Mouse (Mus musculus) R1 (cell line): ENCODE measurements around the gene Dffa.

Source experiments
- DNase-seq: peaks from one replicate; pipeline ENCODE4 v3.0.0-alpha.2; 2018; ENCODE audit warnings: low read depth, low spot score

Gene Dffa

DNA sequence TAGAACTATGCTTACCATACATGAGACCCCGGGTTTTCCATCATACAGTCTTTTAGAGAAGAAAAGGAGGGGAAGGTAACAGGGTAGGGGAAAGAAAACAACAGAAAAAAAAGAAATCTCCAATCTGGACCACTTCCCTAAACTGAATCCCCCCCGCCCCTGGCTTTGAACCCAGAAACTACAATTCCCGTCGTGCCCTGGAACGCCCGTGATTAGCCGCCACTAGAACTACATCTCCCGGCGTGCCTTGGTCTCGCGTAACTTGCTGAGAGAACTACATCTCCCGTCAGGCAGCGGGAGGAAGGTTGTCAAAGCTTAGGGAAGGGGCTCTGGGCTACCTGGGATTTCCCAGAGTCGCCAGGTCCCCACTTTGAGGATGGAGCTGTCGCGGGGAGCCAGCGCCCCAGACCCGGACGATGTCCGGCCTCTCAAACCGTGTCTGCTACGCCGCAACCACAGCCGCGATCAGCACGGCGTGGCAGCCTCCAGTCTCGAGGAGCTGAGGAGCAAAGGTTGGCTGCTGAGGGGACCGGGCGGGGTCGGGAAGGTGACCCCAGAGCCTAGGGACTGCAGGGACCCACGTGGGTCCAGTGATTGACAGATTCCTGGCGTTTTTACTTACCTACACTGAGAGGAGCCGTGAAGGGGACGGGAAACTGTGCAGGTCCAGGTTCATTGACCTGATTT lies at the start of gene Dffa:
Gene Dffa, plus strand, starts transcription at position 272 of the 687 bp plus-strand sequence.
- DNase-seq = peak; percentile 95

GRCm38 (mm10) chr4:149055847-149056246 lies 48.1 kb upstream of the Dffa start:
- no peak for DNase-seq

DNA sequence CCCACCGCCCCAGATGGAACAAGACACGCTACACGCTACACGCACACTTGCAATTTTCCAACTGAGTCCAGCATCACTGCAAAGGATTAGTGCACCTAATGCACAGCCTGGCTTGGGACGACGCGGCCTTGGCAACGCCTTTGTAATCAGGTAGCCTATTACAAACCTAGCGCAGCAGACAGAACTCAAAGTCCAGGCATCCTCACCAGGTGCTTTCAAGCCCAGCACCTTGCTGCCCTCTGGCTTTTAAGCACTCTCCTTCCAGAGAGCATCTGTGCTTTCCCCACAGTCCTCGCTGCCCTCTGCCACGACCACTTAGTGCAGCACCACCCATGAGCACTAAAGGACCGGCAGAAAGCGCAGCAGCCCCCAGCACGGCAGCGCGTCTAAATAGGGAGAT lies 47.0 kb upstream of the Dffa start:
- DNase-seq = no peak

DNA sequence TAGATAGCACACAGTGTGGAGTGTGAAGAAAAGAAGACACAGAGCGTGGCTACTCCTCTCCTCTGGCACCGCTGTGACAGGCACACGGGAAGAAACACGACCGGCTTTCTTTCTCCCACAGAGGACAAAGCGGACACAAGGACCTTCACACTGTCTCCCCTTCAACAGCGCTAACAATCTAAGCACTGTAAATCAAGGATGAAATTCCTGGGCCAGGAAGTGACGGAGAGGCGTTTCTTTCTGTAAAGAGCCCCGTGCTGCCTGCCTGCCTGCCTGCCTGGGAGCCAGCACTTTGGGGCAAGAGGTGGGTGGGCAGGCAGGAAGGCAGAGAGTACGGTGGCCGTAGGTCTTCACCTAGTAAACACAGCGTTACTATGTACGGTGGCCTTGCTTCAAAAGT lies 46.5 kb upstream of the Dffa start:
- peak; percentile 61 for DNase-seq

- DNase-seq = peak; percentile 78
Measured at GRCm38 (mm10) chr4:149058298-149058697, 45.6 kb upstream of the Dffa start.

DNA sequence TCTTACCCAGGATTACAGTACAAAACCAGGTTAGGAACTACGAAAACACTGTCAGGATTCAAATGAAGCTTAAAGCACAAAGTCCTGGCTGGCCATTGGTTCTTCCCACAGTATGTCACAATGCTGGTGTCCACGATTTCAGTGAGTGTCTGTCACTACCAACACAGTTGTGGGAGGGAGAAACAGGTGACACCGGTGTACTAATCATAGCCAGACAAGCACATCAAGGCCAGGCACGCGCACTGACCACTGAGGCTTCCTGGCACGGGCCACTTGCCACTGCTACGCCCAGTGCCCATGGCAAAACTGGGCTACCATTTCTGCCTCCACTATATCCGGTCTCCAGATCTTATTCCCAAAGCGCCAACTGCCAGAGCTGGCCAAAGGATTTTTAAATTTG lies 44.2 kb upstream of the Dffa start:
- DNase-seq = no peak

DNA sequence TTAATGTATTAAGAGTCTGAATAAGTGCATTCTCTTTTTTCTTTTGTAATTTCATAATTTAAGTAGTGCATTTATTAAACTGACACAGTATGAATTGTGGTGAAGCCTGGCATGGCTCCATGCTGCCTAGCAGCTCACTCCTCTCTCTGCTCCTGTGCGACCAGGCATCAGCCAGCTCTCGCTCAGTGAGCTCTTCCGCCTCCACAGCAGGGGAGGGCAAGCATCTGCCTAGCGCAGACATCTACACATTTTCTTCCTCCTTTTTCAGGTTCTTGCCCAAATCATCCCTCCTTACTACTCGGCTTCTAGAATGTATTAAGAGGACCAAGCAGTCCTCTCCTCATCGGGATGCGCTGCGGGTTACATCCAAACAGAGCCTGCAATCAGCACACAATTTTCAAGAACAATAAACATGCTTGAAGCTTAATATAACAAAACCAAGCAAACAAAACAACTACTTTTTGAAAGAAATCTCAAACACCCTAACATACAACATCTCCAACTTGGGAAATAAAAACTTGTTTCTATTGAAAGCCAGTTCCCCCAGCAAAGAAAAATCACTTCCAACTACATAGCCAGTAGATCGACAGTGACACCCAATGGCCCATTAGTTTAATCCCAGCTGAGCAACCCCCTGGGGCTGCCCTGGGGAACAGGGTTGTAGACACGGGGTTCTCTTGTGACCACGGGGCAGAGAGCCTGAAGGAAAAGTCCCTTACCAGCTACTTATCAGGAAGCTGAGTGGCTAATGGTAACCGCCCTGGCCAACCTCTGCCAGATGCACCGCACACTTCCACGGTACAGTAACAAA lies 43.1 kb upstream of the Dffa start:
- peak; percentile 45 for DNase-seq

GRCm38 (mm10) chr4:149061432-149061718 lies 42.6 kb upstream of the Dffa start:
- DNase-seq = no peak

GRCm38 (mm10) chr4:149062406-149063318 lies 41.3 kb upstream of the Dffa start:
- peak; percentile 57 for DNase-seq

GRCm38 (mm10) chr4:149064061-149064854 lies 39.7 kb upstream of the Dffa start:
- DNase-seq = no peak

- DNase-seq = peak; percentile 63
Measured at GRCm38 (mm10) chr4:149066672-149067551, 37.0 kb upstream of the Dffa start.

DNA sequence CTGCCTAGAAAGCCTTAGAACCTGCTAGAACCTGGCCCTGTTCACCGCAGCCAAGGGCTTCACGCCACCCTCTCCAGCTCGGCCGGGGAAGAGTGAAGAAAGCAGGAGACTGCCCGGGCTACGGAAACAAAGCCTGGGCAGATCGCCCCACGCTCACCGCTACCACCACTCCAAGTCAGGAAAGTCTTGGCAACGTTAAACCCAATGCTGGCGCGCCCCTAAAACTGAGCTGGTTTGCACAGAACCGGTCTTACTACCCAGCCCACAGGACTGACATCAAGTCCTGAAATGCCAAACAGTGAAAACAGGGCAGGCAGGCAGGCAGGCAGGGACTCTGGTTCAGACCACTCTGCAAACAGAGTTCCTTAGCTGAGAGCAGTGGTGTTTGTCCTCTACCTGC lies 28.9 kb upstream of the Dffa start:
- DNase-seq = no peak

DNA sequence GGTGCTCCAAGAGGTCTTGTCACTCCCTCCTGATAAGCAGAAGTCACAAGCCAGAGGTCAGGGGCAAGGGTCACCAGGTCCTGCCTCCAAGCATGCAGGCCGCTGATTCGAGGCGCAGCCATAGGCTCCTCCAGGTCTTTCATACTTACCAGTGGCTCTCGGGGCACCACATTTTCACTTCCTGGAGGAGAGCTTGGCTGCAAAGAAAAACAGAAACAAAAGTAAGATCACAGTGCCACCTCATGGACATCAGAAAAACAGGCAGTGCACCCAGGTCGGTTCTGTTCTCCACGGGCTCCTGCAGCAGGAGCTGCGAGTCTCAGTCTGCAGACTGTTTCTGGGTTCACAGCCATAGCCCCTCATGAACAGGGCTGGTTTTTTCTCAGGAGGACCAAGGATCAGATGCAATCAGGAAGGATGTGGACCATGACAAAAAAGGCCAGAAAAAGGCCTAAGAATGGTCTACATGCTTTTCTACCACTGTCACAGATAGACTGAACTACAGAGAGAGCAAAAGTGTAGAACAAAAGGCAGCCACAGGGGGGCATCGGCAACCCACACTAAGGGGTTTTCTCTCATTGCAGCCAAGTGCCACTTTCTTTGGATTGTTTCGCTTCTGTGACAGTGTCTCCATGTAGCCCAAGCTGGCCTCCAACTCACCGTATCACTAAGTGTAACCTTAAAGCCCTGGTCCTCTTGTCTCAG lies 27.9 kb upstream of the Dffa start:
- peak; percentile 87 for DNase-seq

DNA sequence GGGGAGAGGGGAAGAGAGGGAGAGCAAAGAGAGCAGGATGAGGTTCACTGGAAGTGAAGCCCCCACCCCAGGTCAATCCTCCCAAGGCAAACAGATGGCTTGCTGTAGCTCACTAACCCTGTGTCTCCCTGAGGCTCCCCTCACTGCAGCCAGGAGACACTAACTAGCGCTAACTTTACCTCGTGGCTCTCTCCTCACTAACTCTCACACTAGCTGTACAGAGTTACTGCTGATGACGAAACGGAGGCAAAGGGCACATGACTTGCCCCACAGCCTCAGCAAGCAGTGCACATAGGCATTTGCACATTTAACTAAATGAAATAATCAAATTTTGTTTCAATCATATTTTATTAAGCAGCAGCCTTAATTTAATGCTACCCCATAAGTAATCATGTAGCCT lies 25.7 kb upstream of the Dffa start:
- no peak for DNase-seq

- DNase-seq = no peak
Measured at GRCm38 (mm10) chr4:149079629-149080028, 24.3 kb upstream of the Dffa start.

DNA sequence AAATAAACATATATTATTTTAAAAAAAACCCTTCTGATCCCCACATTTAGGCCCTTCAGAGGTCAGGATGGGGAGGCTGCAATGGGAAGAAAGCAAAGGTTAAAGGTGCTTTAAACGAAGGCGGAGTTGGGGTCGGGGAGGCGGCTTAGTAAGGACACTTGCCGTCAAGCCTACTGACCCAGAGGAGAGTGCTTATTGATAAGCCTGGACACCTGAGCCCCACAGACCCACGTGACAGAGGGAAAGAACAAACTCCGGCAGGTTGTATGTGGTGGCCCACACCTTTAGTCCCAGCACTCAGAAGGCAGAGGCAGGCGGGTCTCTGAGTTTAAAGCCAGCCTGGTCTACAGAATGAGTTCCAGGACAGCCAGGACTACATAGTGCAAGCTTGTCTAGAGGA lies 23.8 kb upstream of the Dffa start:
- DNase-seq = no peak

GRCm38 (mm10) chr4:149081528-149081927 lies 22.4 kb upstream of the Dffa start:
- DNase-seq = no peak

DNA sequence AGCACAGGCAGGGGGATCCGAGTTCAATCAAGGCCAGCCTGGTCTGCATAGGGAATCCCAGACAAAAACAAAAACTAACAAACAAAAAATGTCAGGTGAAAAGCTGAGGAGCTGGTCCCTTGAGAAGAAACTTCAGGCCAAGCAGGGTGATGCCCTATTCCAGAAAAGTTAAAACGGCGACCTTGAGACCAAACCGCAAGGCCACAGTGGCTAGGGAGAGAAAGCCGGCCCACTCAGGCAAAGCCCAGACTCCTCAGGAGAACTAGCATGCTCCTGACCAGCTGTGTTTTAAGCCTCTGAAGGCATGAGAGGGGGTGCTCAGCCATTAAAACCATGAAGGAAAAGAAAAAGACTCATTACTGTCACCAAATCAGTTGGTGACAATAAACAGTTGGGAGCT lies 18.6 kb upstream of the Dffa start:
- no peak for DNase-seq

DNA sequence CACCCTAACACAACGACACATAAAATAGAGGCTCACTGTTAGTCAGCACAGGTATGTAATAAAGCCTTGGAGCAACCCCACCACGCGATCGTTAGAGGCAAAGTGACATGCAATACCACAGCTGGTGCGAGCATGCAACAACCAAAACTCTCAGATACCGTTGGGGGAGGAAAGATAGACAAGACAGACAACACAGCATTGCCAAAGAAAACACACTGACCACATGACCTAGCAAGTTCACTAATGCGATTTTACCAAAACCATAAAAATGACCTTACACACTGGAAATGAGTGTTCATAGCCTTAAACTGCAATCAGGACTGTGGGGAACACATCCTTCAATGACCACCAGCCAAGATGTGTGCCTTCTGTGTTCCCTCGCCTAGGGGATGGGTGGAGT lies 12.6 kb upstream of the Dffa start:
- no peak for DNase-seq

GRCm38 (mm10) chr4:149097956-149098355 lies 6.0 kb upstream of the Dffa start:
- DNase-seq = no peak
